Mouse (Mus musculus) stomach, postnatal 0 days (tissue): ENCODE results near the gene Rab3d. TPM values are rescaled to one million over a fixed set of nuclear protein-coding genes. Genes with fewer than 3 reads are reported as not detected.
A peak's percentile ranks its signal among the peaks of the same experiment; 100 is the strongest.

ENCODE experiments used
- ATAC-seq: fragments of 200-750 bp; cut with Nextera tagmentation; 2 replicates; pipeline ENCODE4 v1.8.0; 2017; ENCODE audit not compliant: low FRiP score, low TSS enrichment
- DNase-seq: peaks from one replicate; pipeline ENCODE4 v3.0.0-alpha.2; 2016; ENCODE audit warnings: low spot score
- H3K27ac ChIP-seq: fragments of 300-500 bp; sonication (generic); replicated peaks from 2 replicates; pipeline ENCODE4 v1.5.1; 2014; ENCODE audit warnings: mild to moderate bottlenecking, control low read depth
- H3K27me3 ChIP-seq: fragments of 300-500 bp; sonication (generic); 2 replicates; pipeline ENCODE4 v1.6.1; 2014; ENCODE audit warnings: low read length; ENCODE audit not compliant: control insufficient read depth, insufficient read depth
- H3K36me3 ChIP-seq: fragments of 300-500 bp; sonication (generic); 2 replicates; pipeline ENCODE4 v1.6.1; 2014; ENCODE audit warnings: low read length, mixed read lengths; ENCODE audit not compliant: control insufficient read depth, insufficient read depth
- H3K4me1 ChIP-seq: fragments of 300-500 bp; sonication (generic); replicated peaks from 2 replicates; pipeline ENCODE4 v1.6.1; 2014; ENCODE audit warnings: antibody characterized with exemption; ENCODE audit not compliant: control insufficient read depth, insufficient read depth
- H3K4me2 ChIP-seq: fragments of 300-500 bp; sonication (generic); replicated peaks from 2 replicates; pipeline ENCODE4 v1.6.1; 2014; ENCODE audit warnings: low read depth, mild to moderate bottlenecking, control low read depth, moderate library complexity
- H3K4me3 ChIP-seq: fragments of 300-500 bp; sonication (generic); 2 replicates; pipeline ENCODE4 v1.5.1; 2014; ENCODE audit warnings: low read depth, low read length, control low read depth
- H3K9ac ChIP-seq: fragments of 300-500 bp; sonication (generic); 2 replicates; pipeline ENCODE4 v1.6.1; 2014; ENCODE audit warnings: mild to moderate bottlenecking, low read length, control low read depth, mixed read lengths
- H3K9me3 ChIP-seq: fragments of 300-500 bp; sonication (generic); 2 replicates; pipeline ENCODE4 v1.6.1; 2016; ENCODE audit warnings: low read length; ENCODE audit not compliant: control insufficient read depth
- CTCF ChIP-seq: IDR thresholded peaks from 2 replicates; pipeline ENCODE4 v1.5.1; 2016; ENCODE audit warnings: antibody characterized with exemption, low read depth, mild to moderate bottlenecking, moderate library complexity
- EP300 ChIP-seq: optimal IDR thresholded peaks from 2 replicates; pipeline ENCODE3; 2016; ENCODE audit warnings: antibody characterized with exemption
- WGBS: fragments of 180-500 bp; shearing (Covaris S2); extraction: QIAGEN DNeasy Blood & Tissue Kit; methylation state at CpG from one replicate; pipeline ENCODE4 v1.1.7; 2014; 5-methylcytosine and 5-hydroxymethylcytosine counted together
- polyA plus RNA-seq: library from polyadenylated mRNA; unstranded; fragments of >200 nt; fragmentation: Nextera tagmentation; extraction: Ambion mirVana; gene quantifications from 2 replicates; pipeline ENCODE4 v1.2.1, GENCODE M21; 2015

Gene Rab3d
- polyA plus RNA-seq, 1 experiment from 2014 or later: 130 TPM

DNA sequence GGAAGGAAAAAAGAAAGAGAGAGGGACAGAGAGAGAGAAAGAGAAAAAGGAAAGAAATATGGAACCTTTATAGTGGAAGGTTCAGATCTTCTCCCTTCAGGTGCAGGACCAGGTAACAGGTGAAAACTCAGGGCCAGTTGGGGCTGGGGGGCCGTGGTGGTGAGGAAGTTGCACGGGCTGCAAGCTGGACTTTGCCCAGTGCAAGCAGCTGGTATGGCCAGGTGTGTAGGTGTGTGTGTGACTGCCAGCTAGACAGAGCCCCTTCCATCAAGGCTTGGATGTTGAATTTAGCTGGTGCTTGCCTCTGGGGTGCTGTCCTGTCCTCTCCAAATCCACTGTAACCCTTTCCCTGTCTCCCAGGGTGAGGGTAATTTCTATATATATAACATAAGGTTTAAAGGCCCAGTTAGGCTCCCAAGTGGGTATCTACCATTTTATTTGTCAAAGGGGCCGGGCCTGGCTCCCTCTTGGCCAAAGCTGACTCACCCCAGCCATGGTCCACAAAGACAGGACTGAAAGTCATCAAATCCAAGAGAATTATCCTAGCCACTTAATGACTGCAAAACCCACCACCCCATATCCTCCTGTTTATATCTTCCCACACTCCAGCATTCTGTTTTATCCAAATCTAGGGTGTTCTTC lies 1.0 kb downstream of the Rab3d start:
- Histone ChIP-seq H3K4me1 (no peaks in the 10 kb centered on the region), H3K36me3 (peaks cover 3% of the 10 kb centered on the region; the same call in 1 of the 2 replicates), H3K4me3 (peak overlapping the region; percentile 74), H3K9me3 (no peaks in the 10 kb centered on the region), H3K9ac (peak overlapping the region; percentile 92), H3K4me2 (peak overlapping the region; percentile 90), H3K27ac (peak overlapping the region; percentile 99), H3K27me3 (no peaks in the 10 kb centered on the region)
- peak; percentile 78 for DNase-seq
- TF ChIP-seq CTCF: no peak
- TF ChIP-seq EP300: no peak
- peak; percentile 65 for ATAC-seq
- WGBS: 43% methylated on average over 3 of the region's 3 CpGs

DNA sequence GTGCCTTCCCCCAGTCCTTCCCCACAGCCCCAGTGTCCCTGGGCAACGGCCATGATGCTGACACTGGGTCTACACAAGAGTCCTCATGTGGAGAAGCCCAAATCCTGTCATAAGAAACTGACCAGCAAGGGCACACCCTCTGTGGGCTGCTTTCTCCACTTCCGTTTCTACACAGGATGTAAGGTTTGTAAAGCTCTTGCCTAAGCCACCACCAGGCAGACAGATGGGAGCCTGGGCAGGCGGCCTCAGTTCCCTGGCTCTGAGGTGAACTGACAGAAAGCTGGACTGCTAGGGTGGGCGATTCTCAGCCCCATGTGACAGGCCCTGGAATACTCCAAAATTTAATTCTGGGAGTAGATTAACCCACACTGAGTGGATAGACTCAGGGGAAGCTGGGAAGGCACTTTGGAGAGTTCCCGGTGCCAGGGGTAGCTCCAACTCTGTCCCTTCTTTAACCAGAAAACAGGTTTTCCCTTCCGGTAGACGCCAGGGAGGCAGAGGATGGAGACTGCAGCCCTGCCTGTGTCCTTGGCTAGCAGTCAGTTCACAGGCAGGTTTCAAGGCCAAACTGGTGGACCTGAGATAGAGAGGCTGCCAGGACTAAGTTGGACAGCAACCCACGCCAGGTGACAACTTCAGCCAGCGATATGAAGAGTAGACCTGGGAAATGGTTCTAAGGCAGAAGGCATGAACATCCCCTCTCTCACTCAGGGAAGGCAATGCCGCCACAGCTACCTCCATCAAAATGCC lies 8.3 kb downstream of the Rab3d start:
- no peak overlapping the region for H3K4me3 ChIP-seq
- no peak for ATAC-seq
- H3K9ac ChIP-seq: no peak overlapping the region
- peaks cover 10% of the 10 kb centered on the region; the same call in 1 of the 2 replicates for H3K36me3 ChIP-seq
- 76% methylated on average over 10 of the region's 10 CpGs for WGBS
- H3K4me2 ChIP-seq: no peak overlapping the region
- H3K4me1 ChIP-seq: no peaks in the 10 kb centered on the region
- no peak overlapping the region for H3K27ac ChIP-seq
- TF ChIP-seq CTCF (no peak), EP300 (no peak)
- no peaks in the 10 kb centered on the region for H3K27me3 ChIP-seq
- no peaks in the 10 kb centered on the region for H3K9me3 ChIP-seq
- DNase-seq: no peak

DNA sequence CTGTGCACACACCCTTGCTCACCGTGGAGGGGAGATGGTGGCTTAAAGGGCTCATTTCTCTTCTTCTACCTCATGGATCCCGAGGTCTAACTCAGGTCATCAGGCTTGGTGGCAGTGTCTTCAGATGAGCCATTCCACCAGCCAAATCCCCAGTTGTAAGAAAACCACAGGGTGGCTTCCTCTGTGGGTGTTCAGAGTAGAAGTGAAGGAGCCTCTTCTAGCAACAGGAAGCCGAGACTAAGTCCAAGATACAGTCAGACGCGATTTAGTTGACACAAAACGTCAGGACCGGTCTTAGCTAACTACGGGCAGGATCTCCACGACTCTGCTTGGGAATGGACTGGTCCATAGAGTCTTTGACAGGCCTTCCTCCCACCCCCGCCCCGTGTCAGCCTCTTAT lies 9.8 kb downstream of the Rab3d start:
- H3K9ac ChIP-seq: no peak overlapping the region
- H3K4me3 ChIP-seq: no peak overlapping the region
- ATAC-seq (no peak), DNase-seq (no peak)
- no peaks in the 10 kb centered on the region for H3K4me1 ChIP-seq
- peaks cover 10% of the 10 kb centered on the region; the same call in 1 of the 2 replicates for H3K36me3 ChIP-seq
- no peak for TF ChIP-seq CTCF
- TF ChIP-seq EP300: no peak
- H3K27ac ChIP-seq: no peak overlapping the region
- no peaks in the 10 kb centered on the region for H3K9me3 ChIP-seq
- WGBS: 71% methylated on average over 11 of the region's 11 CpGs
- no peaks in the 10 kb centered on the region for H3K27me3 ChIP-seq
- H3K4me2 ChIP-seq: no peak overlapping the region

DNA sequence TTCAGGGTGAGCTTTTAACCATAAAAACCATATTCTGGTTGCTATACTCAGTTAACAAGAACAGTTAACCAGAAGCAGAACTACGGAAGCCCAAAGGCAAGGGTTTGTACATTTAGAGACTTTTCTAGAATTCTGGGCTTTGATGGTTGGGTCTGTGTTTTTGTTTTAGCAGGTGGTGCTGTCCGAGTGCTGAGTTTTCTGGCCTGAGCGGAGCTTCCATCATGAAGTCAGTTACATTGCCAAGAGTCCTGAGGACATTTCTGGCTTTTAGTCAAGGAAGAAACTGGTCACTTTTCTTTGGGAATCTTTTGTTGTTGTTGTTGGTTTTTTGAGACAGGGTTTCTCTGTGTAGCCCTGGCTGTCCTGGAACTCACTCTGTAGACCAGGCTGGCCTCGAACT lies 14.0 kb downstream of the Rab3d start:
- Histone ChIP-seq H3K27me3 (no peaks in the 10 kb centered on the region), H3K4me1 (no peaks in the 10 kb centered on the region; the same call in 1 of the 2 replicates), H3K36me3 (no peaks in the 10 kb centered on the region), H3K27ac (no peak overlapping the region), H3K9me3 (no peaks in the 10 kb centered on the region), H3K4me3 (no peak overlapping the region), H3K4me2 (no peak overlapping the region), H3K9ac (no peak overlapping the region)
- no peak for DNase-seq
- TF ChIP-seq CTCF: no peak
- no peak for TF ChIP-seq EP300
- ATAC-seq: no peak
- WGBS: 82% methylated on average over 4 of the region's 4 CpGs

DNA sequence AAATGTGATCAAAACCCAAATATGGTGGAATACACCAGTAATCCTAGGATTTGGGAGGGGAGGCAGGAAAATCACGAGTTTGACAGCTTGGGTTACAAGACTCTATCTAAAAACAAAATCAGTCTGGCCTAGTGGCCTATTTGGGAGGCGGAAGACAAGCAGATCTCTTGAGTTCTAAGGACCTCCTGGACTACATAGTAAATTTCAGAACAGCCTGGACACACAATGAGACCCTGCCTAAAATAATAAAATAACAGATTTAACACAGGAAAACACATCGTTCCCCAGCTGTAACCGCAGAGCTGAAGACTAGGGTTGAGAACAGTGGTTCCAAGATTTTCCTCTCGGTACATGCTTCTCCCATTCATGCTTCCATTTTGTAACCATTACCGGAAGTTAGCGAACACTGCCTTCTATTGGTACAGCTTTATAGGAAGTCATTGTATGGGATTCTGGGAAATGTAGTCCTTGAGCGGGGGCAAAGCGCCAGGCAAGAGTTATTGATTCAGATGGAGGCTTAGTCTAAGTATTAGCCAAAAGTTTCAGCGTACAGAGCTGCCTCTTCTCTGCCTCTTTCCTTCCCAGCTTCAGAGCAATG lies 16.7 kb downstream of the Rab3d start:
- H3K9ac ChIP-seq: no peak overlapping the region
- H3K27ac ChIP-seq: no peak overlapping the region
- TF ChIP-seq CTCF (peak; percentile 59), EP300 (no peak)
- ATAC-seq (peak; percentile 75), DNase-seq (peak; percentile 75)
- no peaks in the 10 kb centered on the region for H3K27me3 ChIP-seq
- H3K4me3 ChIP-seq: peak overlapping the region; percentile 30
- H3K4me1 ChIP-seq: no peaks in the 10 kb centered on the region; the same call in 1 of the 2 replicates
- H3K36me3 ChIP-seq: no peaks in the 10 kb centered on the region
- H3K4me2 ChIP-seq: peak overlapping the region; percentile 48
- H3K9me3 ChIP-seq: no peaks in the 10 kb centered on the region
- 12% methylated on average over 10 of the region's 10 CpGs for WGBS

DNA sequence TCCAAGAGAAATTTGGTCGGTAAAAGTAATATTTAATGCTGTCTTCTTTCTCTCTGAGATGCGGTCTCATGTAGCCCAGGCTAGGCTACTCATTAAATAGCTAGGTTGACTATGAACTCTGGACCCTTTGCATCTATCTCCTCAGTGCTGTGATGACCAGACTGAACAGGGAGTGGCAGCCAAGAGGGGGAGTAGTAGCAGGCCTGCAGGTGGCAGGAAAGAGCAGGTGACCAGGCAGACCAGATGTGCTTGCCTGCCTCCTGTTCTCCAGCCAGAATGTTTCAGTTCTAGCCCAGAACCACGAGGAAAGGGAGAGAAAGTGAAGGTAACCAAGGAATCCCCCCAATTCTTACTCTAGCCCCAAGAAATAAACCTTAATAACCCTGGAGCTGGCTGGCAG lies 28.8 kb downstream of the Rab3d start:
- DNase-seq (peak; percentile 45), ATAC-seq (0 out of 2 replicates have a peak, but pooled peaks have one; percentile 40)
- Histone ChIP-seq H3K9me3 (no peaks in the 10 kb centered on the region), H3K9ac (no peak overlapping the region), H3K4me1 (no peaks in the 10 kb centered on the region), H3K4me2 (no peak overlapping the region), H3K36me3 (no peaks in the 10 kb centered on the region), H3K27me3 (no peaks in the 10 kb centered on the region), H3K4me3 (no peak overlapping the region), H3K27ac (no peak overlapping the region)
- TF ChIP-seq EP300 (no peak), CTCF (peak; percentile 60)
- WGBS: 58% methylated on average over 3 of the region's 3 CpGs
